18 mouse cellular contexts compared by ENCODE assay signal in the genomic region with DNA sequence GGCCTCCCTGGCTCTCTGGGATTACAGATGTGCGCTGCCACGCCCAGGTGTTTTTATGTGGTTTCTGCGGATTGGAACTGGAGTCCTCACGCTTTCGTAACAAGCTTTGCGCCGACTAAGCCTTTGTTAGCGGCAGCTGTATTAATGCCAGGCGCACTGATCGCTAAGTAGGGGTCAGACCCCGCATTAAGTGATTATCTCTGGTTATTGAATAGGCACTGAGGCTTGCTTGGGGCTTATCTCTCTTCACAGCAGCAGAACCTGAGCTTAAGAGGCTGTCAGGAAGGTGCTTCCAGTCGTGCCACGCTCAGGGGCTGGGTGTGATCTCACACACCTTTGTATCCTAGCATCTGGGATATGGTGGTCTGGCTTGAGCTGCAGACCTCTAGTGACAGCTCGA. TPM values are rescaled to one million over a fixed set of nuclear protein-coding genes. Genes with fewer than 3 reads are reported as not detected.
"Had no signal": no experiment of that assay in that cellular context is flagged by ENCODE, and none has a peak within 500 bp of the region (broad histone marks: within the 10 kb centered on the region; RNA-seq: fewer than 3 reads in every experiment).

No protein-coding gene starts in this region.

- H3K27ac ChIP-seq: liver, embryonic 13.5 days; liver, embryonic 15.5 days; lung, embryonic 15.5 days; midbrain, embryonic 10.5 days; midbrain, embryonic 13.5 days; midbrain, embryonic 15.5 days; neural tube, embryonic 12.5 days had no signal

- DNase-seq: liver, embryonic 13.5 days; liver, postnatal 0 days; lung, adult 2 months; lung, postnatal 14 days; lung, postnatal 4 days; right cerebral cortex, postnatal 14 days; thymus, adult 18-20 months; thymus, postnatal 14 days; thymus, postnatal 36 days had no signal

- H3K9me3 ChIP-seq: liver, embryonic 13.5 days; liver, embryonic 15.5 days; lung, embryonic 15.5 days; midbrain, embryonic 10.5 days; midbrain, embryonic 13.5 days; midbrain, embryonic 15.5 days; neural tube, embryonic 12.5 days had no signal

- H3K36me3 ChIP-seq: liver, embryonic 13.5 days; liver, embryonic 15.5 days; lung, embryonic 15.5 days; midbrain, embryonic 10.5 days; midbrain, embryonic 13.5 days; midbrain, embryonic 15.5 days; neural tube, embryonic 12.5 days had no signal

- H3K27me3 ChIP-seq: liver, embryonic 13.5 days; liver, embryonic 15.5 days; lung, embryonic 15.5 days; midbrain, embryonic 13.5 days; midbrain, embryonic 15.5 days; neural tube, embryonic 12.5 days had no signal

- H3K4me3 ChIP-seq: liver, embryonic 13.5 days; liver, embryonic 15.5 days; lung, embryonic 15.5 days; midbrain, embryonic 10.5 days; midbrain, embryonic 13.5 days; midbrain, embryonic 15.5 days; neural tube, embryonic 12.5 days had no signal

- H3K4me1 ChIP-seq: liver, embryonic 15.5 days; midbrain, embryonic 15.5 days; neural tube, embryonic 12.5 days had no signal

RNA-seq across cellular contexts. Expression of a gene that starts 8.6 kb away (rescaled TPM):
- total RNA-seq: megakaryocyte, adult 5-6 weeks; monocyte, adult 5-6 weeks; neutrophil, adult 5-6 weeks had no signal
- polyA plus RNA-seq: liver, embryonic 13.5 days; liver, embryonic 15.5 days; liver, postnatal 0 days; midbrain, embryonic 10.5 days had no signal
